Mouse (Mus musculus) forelimb bud, embryonic 11.5 days (tissue): Measurements from ENCODE around the gene Nccrp1.

Source experiments
- DNase-seq: peaks from one replicate; pipeline ENCODE4 v3.0.0-alpha.2; 2012; ENCODE audit warnings: low read depth, low spot score

The Nccrp1 gene

GRCm38 (mm10) chr7:28547154-28547553, at the start of gene Nccrp1:
Gene Nccrp1, minus strand, starts transcription at chr7:28547254.
- no peak for DNase-seq

- DNase-seq = no peak
Observed at GRCm38 (mm10) chr7:28595751-28596435, 48.8 kb upstream of the Nccrp1 start.

DNA sequence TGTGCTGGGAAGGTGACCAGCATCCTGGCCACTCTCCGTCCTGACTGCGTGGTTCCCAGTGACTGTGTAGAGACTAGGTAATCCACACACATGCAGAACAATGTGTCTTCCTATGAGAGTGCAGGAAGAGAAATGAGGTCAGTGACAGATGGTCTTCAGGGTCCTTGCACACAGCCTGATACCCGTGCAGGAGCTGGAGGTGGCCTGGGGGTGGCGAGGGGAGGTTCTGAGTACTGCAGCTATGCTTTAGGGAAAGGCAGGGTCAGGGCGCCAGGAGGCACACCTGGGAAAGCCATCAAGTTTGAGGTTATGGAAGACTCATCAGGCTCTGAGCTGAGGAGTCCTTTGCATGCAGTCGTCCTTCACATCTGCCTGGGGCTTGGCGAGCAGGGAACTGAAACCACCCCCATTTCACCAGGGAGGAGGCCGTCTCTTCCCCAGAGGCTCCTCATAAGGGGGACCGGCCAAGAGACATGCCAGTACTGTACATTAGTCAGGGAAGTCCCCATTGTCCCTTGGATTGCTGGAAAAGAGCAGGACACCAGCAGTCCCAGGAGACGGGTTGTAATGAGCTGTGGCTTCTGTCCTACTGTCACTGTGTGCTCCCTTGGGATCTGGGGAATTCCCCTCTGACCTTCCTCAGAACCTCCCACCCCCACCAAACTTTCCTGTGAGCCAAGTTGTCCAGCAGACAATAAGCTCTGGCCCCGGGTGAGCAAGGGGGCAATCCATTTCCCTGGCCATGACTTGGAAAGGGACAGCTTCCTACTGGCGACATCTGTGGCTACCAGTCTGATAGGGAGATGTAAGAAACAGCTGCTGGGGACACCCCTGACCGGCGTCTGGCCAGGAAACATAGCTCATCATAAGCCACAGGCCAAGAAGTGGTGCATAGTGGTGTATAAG, 46.4 kb upstream of the Nccrp1 start:
- DNase-seq = peak; percentile 35

DNA sequence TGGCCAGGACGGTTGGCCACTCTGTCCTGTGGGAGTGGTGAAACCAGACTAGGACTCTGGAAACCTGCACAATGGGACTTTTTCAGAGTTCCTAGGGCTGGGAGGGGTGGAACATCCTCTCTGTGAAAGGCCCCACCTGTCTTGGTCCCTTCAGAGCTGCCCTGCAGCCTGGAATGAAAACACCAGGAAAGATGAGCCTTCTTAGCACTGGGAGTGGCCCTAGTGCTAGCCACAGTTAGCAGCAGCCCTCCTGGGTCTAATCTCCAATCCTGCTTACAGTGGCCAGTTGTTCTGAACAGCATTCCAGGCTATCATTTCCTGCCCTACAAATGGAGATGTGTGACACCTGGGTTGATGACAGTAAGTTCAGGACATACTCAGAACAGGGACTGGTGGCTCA, 44.8 kb upstream of the Nccrp1 start:
- DNase-seq = no peak

GRCm38 (mm10) chr7:28587644-28588043, 40.6 kb upstream of the Nccrp1 start:
- DNase-seq = no peak

- no peak for DNase-seq
Observed at GRCm38 (mm10) chr7:28586663-28587411, 39.8 kb upstream of the Nccrp1 start.

DNA sequence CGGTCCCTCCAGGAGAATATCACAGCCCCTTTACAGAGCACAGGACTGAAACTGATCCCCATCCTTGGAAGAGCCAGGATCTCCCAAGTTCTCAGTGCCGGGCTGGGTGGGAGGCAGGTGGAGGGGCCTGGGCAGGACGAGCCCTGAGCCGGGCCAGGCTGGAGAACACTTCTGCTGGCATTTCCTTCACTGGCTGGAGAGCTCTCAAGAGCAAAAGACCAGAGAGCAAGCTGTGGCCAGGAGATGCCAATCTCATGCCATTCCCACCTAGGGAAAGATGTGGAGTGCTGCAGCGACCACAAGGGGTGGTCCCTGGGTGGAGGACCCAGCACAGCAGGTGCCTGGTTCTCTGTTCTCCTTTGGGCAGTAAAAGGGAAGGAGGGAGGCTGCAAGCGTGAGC, 37.9 kb upstream of the Nccrp1 start:
- no peak for DNase-seq

GRCm38 (mm10) chr7:28584468-28584867, 37.4 kb upstream of the Nccrp1 start:
- DNase-seq = no peak

GRCm38 (mm10) chr7:28583570-28584344, 36.7 kb upstream of the Nccrp1 start:
- no peak for DNase-seq

DNA sequence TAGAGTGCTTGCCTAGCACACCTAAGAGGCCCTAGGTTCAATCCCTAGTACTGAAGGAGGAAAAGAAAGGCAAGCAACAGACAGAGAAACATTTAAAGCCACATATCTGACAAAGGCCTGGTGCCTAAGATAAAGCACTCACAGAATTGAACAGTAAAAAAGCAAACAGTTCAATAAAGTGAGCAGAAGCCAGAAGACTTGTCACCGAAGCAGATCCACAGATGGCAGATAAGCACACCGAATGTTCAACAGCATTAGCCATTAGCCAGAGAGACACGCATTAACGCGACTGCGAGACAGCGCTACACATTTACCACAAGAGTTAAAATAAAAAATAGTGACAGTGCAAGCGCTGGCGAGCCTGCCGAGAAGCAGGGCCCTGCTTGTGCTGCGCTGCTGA, 35.8 kb upstream of the Nccrp1 start:
- DNase-seq = no peak

DNA sequence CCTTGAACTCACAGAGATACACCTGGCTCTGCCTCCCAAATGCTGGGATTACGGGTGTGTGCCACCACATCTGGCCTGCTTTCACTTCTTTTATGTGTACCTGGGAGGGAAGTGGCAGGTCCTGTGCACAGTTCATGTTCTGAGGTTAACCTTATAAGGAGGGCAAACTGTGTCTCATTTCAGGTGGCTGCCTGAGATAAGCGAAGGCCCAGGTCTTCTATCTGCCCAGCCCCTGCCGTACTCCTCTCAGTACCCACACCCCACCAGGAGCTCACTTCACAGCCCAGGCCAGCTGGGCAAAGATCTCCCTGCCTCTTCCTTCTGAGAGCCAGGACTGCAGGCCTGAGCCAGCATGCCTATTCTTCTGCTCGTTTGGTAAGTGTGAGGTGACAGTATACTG, 34.7 kb upstream of the Nccrp1 start:
- DNase-seq = no peak

GRCm38 (mm10) chr7:28579826-28580225, 32.8 kb upstream of the Nccrp1 start:
- no peak for DNase-seq

DNA sequence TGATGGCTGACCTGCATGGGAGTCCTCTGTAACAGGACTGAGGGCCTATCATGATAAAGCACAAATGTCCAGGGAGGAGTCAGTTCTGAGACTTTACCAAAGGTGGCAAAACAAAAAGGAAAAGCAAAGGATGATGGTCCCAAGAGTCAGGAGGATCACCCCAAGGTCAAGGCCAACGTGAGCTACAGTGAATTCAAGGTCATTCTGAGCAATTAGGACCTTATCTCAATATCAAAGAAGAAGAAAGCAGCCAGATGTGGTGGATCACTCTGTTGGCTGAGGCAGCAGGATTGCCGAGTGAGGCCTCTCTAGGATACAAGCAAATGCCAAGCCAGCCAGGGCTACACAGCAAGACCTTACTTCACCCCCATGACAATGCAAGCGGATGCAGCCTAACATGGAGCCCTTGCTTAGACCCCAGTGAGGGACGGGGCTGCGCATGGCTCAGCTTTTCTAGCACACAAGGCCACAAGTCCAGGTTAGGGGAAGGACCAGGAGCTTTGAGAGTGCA, 31.5 kb upstream of the Nccrp1 start:
- no peak for DNase-seq

GRCm38 (mm10) chr7:28577826-28578542, 30.9 kb upstream of the Nccrp1 start:
- no peak for DNase-seq

- no peak for DNase-seq
Observed at GRCm38 (mm10) chr7:28576271-28576914, 29.3 kb upstream of the Nccrp1 start.

GRCm38 (mm10) chr7:28575597-28575996, 28.5 kb upstream of the Nccrp1 start:
- DNase-seq = no peak

DNA sequence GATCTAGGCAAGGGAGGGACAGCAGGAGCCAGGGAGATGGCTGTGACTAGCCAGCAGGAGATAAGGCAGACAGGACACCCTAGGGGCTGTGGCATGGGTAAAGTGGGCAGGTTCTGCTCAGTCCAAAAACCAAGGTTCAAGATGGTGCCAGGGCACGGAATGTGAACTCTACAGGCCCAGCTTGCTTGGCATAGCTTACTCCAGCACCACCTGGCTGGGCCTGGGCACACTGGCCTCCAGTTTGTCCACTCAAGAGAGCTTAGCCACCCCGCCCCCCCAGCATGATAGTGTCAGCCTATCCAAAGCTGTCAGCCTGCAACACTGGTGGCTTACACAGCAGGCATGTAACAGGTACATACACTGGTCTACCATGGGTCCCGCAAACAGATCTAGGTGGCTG, 26.2 kb upstream of the Nccrp1 start:
- DNase-seq = no peak

GRCm38 (mm10) chr7:28572689-28573088, 25.6 kb upstream of the Nccrp1 start:
- DNase-seq = no peak

DNA sequence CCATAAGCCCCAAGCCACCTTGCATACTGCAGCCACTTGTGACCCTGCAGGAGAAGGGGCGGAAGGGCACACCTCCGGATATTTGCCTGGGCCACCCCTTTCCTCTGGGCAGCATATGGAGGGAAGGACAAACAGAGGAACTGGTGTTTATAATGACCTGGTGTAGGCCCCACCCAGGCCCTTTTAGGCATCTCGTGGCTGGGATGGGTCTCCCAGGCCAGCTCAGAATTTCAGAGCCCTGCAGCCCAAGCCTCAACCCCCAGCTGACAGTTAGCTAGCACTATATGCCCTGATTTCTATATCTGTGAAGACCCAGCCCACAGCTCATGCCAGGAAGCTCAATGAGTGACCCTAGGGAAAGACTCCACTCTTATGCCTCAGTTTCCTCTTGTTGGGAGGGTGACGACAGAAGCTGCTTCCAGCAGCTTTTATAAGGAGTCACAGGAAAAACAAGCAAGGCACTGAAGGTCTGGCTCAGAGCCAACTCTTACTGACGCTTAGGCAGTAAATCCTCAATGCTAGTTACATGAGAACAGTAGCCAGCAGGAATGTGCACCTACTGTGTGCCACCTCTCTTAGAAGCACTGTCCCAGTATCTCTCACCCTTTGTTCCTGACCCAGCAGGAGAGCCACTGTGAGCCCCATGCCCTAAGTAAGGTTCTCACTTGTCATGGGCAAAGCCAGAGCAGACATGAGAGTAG, 24.1 kb upstream of the Nccrp1 start:
- no peak for DNase-seq
